Mouse (Mus musculus): ENCODE results near the gene Pbx1. TPM values are rescaled to one million over a fixed set of nuclear protein-coding genes. Genes with fewer than 3 reads are reported as not detected.

Gene Pbx1
- polyA plus RNA-seq, 1 experiment from 2014 or later: 49.9 TPM

DNA sequence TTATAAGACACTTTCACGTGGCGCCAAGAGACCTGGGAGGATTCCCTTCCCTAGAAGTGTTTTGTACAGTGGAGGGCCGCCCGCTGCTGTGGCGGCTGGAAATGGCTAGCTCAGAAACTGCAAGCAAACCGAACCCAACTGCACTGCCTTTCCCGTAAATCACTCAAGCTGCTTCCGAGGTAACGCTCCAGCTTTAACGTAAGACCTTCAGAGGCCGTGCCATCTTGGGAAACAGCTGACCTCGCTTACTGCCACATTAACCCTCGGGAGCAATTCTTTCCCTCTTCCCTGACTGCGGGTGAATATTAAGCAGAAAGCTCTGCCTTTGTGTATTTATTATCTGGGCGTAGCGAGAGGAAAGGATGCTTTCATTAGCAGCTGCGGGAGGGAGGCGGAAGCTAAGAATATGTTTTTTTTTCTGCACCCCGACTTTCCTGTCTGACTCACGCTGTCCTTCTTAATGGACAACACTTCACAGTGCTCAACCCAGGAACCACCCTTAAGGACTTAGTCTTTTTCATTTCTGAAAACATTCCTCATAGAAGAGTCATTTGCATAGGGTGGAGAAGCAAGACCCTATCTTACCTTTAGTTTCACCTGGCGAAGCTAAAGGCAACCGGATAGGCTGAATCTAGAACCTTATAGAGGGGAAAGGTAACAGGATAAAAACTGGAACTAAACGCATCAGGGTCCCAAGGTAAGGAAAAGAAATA, 268.4 kb downstream of the Pbx1 start:
- no peak for ATAC-seq
- POLR2A ChIA-PET: no interaction called here
- CTCF ChIA-PET: interaction anchor here (1.3 to 2.3 kb wide), 2 partner anchors 10 to 15 kb away, joined by 3 to 5 read pairs; no protein-coding TSS in a partner anchor
- in situ Hi-C loops (cut with MboI; ENCODE audit: low pct_unique_long_range_greater_than_20kb): no loop called here
- H3K27me3 ChIP-seq: no peaks in the 10 kb centered on the region
- DNase-seq (ENCODE audit: low read depth, low spot score): no peak
- TF ChIP-seq CTCF (IDR thresholded peaks at IDR 0.05): no peak

- CTCF ChIA-PET: no interaction called here
Measured at GRCm38 (mm10) chr1:168139138-168139682, 292.9 kb downstream of the Pbx1 start.

GRCm38 (mm10) chr1:168138669-168139068, 293.4 kb downstream of the Pbx1 start:
- ATAC-seq (no peak), DNase-seq (ENCODE audit: low read depth, low spot score) (no peak)
- ChIA-PET POLR2A (interaction anchor here (0.6 to 0.9 kb wide), 2 partner anchors 15 to 33 kb away, joined by 3 to 5 read pairs; no protein-coding TSS in a partner anchor), CTCF (no interaction called here)
- H3K27me3 ChIP-seq: no peaks in the 10 kb centered on the region
- TF ChIP-seq CTCF (IDR thresholded peaks at IDR 0.05): no peak
- in situ Hi-C loops (cut with MboI; ENCODE audit: low pct_unique_long_range_greater_than_20kb): no loop called here

More at GRCm38 (mm10) chr1:168139138-168139682, 292.9 kb downstream of the Pbx1 start:
- TF ChIP-seq CTCF (IDR thresholded peaks at IDR 0.05): no peak
- ATAC-seq: peak; percentile 3
- DNase-seq (ENCODE audit: low read depth, low spot score): no peak
- in situ Hi-C loops (cut with MboI; ENCODE audit: low pct_unique_long_range_greater_than_20kb): no loop called here
- POLR2A ChIA-PET: interaction anchor here (0.6 to 0.9 kb wide), 2 partner anchors 15 to 33 kb away, joined by 3 to 5 read pairs; no protein-coding TSS in a partner anchor
- no peaks in the 10 kb centered on the region for H3K27me3 ChIP-seq

GRCm38 (mm10) chr1:168137890-168138289, 294.2 kb downstream of the Pbx1 start:
- DNase-seq (ENCODE audit: low read depth, low spot score): no peak
- no peak for TF ChIP-seq CTCF (IDR thresholded peaks at IDR 0.05)
- in situ Hi-C loops (cut with MboI; ENCODE audit: low pct_unique_long_range_greater_than_20kb): no loop called here
- no peaks in the 10 kb centered on the region for H3K27me3 ChIP-seq
- ChIA-PET POLR2A (no interaction called here), CTCF (no interaction called here)
- ATAC-seq: no peak

- DNase-seq (ENCODE audit: low read depth, low spot score): no peak
- H3K27me3 ChIP-seq: no peaks in the 10 kb centered on the region
- ChIA-PET POLR2A (interaction anchor here (0.6 kb wide), 1 partner anchor 235 kb away, joined by 3 read pairs; no protein-coding TSS in a partner anchor), CTCF (interaction anchor here (1.5 kb wide), 1 partner anchor 12 kb away, joined by 3 read pairs; no protein-coding TSS in a partner anchor)
- ATAC-seq: no peak
- TF ChIP-seq CTCF (IDR thresholded peaks at IDR 0.05): no peak
- in situ Hi-C loops (cut with MboI; ENCODE audit: low pct_unique_long_range_greater_than_20kb): no loop called here
Measured at GRCm38 (mm10) chr1:168135545-168135944, 296.5 kb downstream of the Pbx1 start.

DNA sequence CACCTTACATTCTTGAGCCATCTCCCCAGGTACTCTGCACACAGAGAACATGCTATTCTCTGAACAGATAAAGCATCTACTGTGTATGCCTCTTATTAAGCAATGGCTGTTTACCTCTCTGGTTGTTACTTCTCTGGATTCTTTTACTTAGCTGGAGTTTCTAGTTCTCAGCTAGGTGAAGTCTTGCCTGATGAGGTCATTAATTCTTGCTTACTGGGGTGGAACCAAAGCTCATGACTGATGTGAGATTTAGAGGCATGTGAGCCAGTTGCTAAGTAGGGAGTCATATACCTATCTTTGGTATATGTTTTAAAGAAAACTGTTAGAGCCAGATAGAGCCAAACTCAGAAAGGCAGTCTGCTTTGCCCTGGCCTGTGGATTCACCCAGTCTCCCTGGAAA, 298.4 kb downstream of the Pbx1 start:
- CTCF ChIA-PET: interaction anchor here (0.7 to 1.0 kb wide), 3 partner anchors 13 to 80 kb away, joined by 3 read pairs; no protein-coding TSS in a partner anchor
- POLR2A ChIA-PET: no interaction called here
- H3K27me3 ChIP-seq: no peaks in the 10 kb centered on the region
- no peak for TF ChIP-seq CTCF (IDR thresholded peaks at IDR 0.05)
- ATAC-seq (peak; percentile 94), DNase-seq (ENCODE audit: low read depth, low spot score) (peak; percentile 69)
- in situ Hi-C loops (cut with MboI; ENCODE audit: low pct_unique_long_range_greater_than_20kb): no loop called here

- no peak for DNase-seq (ENCODE audit: low read depth, low spot score)
Measured at GRCm38 (mm10) chr1:168128004-168128403, 304.1 kb downstream of the Pbx1 start.

DNA sequence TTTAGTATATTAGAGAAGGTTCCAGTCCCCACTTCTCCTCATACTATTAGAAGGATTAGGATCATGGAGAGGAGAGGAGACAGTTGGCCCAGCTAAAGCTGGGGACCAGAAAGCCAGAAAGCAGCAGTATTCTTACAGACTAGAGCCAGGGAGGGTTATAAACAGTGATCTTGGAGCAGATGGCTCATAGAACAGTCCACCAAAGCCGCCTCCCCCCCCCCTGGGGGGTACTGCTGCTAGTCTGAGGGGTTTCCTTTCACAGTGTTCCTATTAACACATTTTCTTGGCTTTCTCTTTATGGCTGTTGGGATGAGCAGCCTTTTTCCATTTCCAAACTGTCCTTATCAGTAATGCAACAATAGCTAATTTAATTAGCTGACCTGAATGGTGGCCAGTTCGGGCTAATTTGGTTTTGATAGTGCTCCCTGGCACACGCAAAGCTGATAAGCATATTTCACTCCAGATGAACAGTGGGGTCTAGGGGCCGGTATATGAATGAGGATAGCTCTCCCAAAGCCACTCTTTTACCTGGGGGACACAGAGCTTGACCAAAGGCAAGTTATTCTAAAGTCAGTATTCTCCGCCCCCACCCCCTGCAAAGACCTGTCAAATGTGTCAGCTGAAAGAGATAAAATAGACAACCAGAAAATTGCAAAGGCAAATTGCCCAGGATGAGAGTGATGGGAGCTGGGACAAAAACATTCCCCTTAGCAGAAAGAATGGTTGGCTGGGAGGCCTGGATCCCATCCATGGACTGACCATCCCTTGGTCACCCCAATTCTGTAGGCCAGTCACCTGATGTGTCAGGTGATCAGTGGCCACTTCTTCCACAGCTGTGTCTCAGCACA, 307.2 kb downstream of the Pbx1 start:
- in situ Hi-C loops (cut with MboI; ENCODE audit: low pct_unique_long_range_greater_than_20kb): no loop called here
- no peak for TF ChIP-seq CTCF (IDR thresholded peaks at IDR 0.05)
- H3K27me3 ChIP-seq: no peaks in the 10 kb centered on the region
- DNase-seq (ENCODE audit: low read depth, low spot score) (no peak), ATAC-seq (no peak)
- POLR2A ChIA-PET: no interaction called here
- CTCF ChIA-PET: interaction anchor here (2.3 kb wide), 1 partner anchor 11 kb away, joined by 6 read pairs; no protein-coding TSS in a partner anchor

More at GRCm38 (mm10) chr1:168128004-168128403, 304.1 kb downstream of the Pbx1 start:
- in situ Hi-C loops (cut with MboI; ENCODE audit: low pct_unique_long_range_greater_than_20kb): no loop called here
- no peaks in the 10 kb centered on the region for H3K27me3 ChIP-seq
- no peak for TF ChIP-seq CTCF (IDR thresholded peaks at IDR 0.05)
- ChIA-PET POLR2A (no interaction called here), CTCF (no interaction called here)
- ATAC-seq: no peak

DNA sequence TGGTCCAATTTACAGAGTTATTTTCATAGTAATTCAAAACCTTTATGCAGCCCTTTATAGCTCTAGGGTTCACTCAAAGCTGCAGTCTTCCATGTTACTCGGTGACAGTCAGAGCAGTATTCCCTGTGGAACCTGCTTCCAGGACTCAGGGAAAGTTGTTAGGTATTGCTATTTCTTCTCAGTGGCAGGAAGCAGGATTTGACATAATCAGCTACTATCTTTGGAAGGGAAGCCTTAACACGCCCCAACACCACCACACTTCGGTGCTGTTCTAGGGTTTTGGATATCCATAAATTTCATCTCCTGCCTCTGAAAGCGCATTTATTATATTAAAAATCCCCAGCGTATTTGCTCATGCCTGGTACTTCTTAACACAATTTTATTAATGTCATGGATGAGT, 314.0 kb downstream of the Pbx1 start:
- ChIA-PET CTCF (no interaction called here), POLR2A (no interaction called here)
- no peak for DNase-seq (ENCODE audit: low read depth, low spot score)
- TF ChIP-seq CTCF (IDR thresholded peaks at IDR 0.05): no peak
- no peak for ATAC-seq
- in situ Hi-C loops (cut with MboI; ENCODE audit: low pct_unique_long_range_greater_than_20kb): no loop called here
- H3K27me3 ChIP-seq: no peaks in the 10 kb centered on the region

DNA sequence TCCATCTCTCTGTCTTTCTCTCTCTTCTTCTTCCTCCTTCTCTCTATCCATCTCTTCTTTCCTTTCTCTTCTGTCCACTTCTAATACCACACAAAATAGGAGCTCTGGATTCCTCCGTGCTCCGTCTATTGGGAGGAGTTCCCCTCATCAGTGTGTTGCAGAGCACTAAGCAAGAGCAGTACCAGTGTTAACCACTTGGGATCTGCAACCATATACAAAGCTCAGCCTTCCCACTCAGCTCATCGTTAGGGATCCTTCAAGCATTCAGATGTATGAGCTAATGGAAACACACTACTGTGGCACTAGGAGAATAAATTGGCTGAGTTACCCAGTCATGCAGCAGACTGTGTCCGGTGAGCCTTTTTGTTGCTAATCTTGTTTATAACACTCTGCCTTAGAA, 314.7 kb downstream of the Pbx1 start:
- ATAC-seq (no peak), DNase-seq (ENCODE audit: low read depth, low spot score) (no peak)
- ChIA-PET POLR2A (no interaction called here), CTCF (no interaction called here)
- no peaks in the 10 kb centered on the region for H3K27me3 ChIP-seq
- peak; percentile 17 for TF ChIP-seq CTCF (IDR thresholded peaks at IDR 0.05)
- in situ Hi-C loops (cut with MboI; ENCODE audit: low pct_unique_long_range_greater_than_20kb): no loop called here
